Mouse (Mus musculus): ENCODE data around the gene Arhgap8.
"Not testable (repeated sequence)": the region's sequence is repeated elsewhere in the genome, so short reads cannot be mapped to it uniquely, and the experiment has no call there.

Arhgap8 gene

DNA sequence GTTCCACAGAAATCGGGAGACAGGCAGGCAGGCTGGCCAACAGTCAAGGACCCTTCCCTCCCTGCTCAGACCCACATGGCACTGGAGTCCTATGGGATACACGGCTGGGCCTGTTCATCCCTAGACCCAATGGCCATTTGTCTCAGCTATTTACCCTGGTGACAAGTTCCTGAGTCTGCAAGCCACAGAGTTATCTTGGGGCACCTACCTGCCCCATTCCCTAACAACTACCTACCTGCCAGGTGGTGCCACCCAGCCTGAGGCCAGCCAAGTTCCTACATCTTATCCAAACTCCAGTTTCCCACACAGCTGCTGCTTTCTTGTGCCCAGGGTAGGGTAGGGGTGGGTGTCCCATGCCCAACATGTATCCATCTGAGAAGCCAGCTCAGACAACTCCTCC lies 21.7 kb upstream of the Arhgap8 start:
- no peak for DNase-seq (ENCODE audit: low spot score)

DNA sequence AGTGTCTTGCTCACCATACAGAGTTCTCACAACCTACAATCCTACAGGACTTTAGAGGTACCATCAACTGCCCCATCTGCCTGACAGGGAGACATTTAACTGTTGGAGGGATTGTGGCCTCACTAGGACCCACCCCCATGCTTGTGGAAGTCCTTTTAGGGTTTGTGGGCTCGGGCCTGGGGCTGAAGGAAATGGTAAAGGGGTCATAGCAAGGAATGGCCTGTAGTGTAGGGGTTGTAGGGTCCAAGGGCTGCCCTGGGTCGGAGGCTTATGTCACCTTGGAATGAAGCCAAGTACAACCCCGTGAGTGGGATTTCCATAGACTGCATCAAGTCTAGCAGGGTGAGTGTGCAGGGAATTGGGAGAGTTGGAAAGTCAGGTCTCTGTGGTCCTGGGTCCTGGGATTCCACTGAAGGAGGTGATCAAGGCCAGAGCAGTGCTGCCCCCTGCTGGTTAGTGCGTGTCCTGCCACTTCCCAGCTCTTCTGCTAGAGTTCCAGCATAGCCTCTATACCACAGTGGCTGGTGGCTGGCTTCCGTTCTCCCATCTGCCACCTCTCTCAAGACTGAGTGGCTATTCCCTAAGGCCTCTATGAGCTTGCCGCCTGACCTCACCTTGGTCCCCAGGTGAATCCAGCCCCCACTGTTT lies 19.6 kb upstream of the Arhgap8 start:
- DNase-seq (ENCODE audit: low spot score): peak; percentile 54

DNA sequence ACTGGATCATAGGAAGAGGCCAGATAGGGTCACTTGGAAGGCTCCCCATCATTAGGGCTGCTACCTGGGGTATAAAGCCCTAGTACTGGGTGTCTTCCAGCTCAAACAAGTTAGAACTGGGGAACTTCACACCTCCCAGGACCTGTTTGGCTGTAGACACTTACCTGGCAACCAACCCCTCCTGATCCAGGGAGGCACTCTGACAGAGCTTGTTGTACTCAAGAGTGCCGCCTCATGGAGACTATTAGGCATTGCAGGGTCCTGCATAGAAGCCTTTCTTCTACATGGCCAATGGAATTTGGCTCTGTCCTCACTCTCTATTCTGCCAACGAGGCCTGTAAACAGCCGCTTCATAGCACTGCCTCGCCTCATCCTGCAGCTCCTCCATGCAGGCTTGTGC lies 17.9 kb upstream of the Arhgap8 start:
- peak; percentile 70 for DNase-seq (ENCODE audit: low spot score)

DNA sequence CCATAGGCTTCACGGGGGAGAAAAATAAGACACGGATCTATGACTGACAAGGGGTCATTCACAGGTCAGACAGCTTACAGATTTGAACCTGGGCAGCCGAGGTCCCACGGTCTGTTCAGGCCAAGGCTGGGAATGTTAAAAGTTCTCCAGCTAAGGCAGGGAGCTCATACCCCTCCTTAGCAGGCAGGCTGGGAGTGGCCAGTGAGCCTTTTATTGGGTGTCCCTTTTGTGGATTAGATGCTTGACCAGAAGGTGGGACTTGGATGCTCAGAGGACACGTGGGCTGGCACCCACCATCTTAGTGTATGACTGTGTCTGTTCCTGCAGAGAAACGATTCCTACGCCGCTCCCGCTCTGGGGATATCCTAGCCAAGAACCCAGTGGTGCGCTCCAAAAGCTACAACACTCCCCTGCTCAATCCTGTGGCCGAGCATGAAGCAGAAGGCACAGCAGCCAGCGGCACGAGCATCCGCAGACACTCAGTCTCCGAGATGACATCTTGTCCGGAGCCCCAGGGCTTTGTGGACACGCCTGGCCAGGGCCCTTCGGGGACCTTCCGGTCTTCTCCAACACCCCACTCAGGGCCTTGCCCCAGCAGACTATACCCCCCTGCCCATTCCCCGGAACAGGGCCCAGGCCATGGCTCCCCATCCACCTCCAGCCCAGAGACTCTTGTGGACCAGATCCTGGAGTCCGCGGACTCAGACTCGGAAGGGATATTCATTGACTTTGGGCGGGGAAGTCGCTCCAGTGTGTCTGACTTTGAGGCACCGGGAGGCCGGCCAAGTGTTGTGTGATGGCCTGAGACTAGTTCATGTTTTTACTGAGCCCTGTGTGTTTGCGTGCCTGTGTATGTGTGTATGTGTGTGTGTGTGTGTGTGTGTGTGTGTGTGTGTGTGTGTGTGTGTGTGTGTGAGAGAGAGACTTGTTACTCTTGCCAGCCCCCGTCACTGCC lies 17.2 kb upstream of the Arhgap8 start:
- DNase-seq (ENCODE audit: low spot score): no peak

DNA sequence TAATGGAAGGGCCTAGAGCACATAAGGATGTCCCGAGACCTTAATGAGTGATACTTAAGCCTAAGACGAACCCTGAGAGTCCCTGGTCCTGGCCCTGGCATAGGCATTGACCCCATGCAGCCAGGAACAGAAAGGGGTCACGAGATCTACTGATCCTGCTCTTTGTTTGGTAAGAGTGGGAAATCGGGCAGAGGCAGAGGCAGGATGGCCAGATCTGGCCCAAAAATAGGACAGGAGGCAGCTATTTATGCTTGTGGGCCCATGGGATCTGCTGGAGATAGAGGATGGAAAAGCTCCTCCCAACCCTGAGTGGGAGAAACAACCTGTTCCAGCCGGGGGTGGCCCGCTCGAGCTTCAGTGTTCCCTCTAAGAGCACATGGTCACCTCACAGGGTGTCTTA lies 15.9 kb upstream of the Arhgap8 start:
- no peak for DNase-seq (ENCODE audit: low spot score)

DNA sequence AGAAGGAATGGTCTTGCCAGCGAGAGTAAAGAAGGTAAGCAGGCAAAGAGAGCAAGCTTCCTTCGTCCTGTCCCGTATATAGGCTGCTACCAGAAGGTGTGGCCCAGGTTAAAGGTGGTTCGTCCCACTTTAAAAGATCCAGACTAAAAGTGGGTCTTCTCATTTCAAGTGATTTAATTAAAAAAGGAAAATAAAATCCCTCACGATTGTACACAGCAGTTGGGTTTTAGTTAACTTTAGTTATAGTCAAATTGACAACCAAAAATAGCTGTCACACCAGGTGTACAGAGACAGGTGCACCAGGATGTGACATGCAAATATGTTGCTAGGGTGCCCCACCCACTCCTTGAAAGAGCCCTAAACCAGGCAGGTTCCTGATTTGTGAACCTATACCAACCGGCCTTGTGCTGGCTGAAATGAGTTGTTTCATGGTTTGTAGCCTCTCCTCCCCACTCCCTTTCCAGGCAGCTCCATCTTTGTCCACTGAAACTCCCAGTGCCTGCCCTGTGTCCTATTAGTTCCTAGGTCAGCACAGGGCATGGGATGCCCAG lies 14.4 kb upstream of the Arhgap8 start:
- DNase-seq (ENCODE audit: low spot score): no peak

DNA sequence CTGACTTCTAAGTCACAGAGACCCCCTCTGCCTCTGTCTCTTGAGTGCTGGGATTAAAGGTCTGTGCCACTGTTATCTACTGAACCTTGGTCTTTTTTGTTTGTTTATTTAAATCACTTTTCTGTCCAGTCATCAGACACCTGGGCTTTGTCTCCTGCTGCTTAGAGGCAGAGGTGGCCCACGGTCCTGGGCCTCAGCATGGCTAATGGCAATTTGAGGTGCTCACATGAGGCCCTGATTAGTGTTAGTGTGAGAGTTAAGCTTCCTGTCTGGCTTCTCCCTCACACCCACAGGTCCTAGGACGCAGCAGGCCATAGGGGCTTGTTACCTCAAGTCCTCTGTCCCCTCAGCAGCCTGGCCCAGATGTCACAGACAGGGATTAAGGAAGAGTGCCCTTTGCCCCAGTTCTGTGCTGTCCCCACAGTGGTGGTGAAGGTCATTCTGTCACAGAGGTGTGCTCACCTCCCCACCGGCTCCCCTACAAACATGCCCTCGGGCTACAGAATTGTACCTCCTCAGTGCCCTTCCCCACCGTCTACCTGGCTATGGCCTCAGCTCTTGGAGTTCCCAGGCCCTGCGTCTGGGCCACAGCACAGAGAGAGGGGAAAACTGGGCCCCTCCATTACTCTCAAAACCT lies 12.8 kb upstream of the Arhgap8 start:
- DNase-seq (ENCODE audit: low spot score): no peak

DNA sequence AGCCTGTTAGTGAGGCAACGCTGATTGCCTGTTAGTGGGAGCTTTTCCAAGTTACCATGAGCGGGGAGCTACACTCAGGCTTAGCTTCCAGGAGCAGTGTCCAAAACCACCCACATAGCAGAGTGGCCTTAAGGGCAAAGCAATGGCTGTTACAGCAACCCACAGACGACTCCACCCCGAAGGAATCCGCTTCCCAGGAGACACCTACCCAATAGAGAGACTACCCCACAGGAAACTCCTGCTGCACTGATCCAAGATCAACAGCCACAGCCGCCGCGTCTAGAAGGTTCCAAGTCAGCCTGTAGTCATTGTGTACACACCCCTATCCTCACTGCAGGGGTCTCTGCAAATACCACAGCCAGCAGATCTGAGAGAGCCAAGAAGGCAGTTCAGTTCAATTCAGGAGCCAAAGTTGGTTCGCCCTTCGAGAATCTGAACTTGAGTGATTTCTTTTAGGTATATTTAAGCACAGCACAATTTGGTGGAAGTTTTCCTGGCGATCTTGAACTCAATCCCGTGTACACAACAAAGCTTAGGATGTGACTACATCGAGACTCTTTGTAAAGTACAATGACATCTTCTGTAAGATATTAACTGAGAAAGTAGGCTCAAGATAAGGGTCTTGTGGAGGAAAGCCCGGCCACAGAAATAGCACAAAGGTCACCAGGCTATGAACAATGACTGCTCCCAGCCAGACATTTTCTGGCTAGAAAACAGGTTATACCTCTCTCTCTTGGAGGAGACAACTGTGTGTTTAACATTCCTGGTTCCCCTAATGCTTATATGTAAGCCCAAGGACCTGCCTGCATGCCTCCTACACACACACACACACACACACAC lies 7.1 kb upstream of the Arhgap8 start:
- no peak for DNase-seq (ENCODE audit: low spot score)

DNA sequence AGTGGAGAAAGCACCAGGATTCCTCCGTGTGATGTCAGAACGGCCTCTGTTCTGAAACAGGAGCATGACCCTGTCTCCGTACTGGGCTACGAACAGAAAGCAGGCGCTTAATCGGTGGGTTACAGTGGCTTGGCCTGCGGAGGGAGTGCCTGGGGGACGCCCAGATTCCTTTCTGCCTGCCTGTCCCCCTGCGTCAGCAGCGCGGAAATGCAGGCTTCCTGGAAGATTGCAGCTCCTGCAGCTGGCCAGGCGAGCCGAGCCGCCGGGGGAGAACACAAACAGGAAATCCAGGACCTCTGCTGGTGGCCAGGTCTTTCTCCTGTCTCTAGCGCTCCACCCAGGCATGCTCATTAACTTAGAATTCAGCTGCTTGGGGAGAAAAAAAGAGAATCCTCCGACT lies 5.1 kb upstream of the Arhgap8 start:
- DNase-seq (ENCODE audit: low spot score): peak; percentile 91

DNA sequence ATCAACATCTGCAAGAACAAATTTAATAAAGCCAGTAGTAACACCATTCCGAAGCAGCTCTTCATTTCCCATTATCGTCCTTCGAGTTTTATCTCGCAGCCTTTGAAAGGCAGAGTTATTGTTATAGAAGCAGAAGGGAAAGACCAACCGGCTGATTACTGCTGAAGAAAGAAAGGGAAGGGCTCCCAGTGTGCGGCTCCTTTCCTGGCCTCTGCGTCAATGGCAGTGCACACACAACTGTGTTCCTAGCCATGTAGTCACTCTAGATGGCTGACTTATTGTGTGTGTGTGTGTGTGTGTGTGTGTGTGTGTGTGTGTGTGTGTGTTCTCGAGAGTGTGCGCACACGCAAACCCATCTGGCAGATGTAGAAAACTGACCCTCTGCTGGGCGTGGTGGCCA lies 4.7 kb upstream of the Arhgap8 start:
- DNase-seq (ENCODE audit: low spot score): no peak

DNA sequence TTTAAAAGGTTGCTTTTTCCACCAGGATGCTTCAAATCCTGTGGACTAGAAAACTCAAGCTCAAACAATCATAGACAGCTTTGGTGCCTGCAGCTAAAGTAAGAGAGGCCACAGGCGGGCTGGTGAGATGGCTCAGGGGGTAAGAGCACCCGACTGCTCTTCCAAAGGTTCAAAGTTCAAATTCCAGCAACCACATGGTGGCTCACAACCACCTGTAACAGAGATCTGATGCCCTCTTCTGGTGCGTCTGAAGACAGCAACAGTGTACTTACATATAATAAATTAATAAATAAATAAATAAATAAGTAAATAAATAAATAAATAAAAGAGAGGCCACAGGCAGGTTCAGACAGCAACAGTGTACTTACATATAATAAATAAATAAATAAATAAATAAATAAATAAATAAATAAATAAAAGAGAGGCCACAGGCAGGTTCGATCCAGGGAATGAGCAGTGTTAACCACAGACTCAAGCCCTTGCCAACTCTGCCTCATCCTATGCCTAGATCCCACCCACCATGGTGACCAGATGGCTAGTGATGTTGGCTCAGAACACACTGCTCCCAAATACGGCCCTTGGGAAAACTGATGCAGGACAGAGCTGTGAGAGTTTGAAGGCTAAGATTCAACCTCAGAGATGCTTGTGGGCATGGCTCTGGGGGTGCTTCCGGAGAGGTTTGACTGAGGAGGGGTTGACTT lies 2.1 kb upstream of the Arhgap8 start:
- DNase-seq (ENCODE audit: low spot score): not testable (repeated sequence)

DNA sequence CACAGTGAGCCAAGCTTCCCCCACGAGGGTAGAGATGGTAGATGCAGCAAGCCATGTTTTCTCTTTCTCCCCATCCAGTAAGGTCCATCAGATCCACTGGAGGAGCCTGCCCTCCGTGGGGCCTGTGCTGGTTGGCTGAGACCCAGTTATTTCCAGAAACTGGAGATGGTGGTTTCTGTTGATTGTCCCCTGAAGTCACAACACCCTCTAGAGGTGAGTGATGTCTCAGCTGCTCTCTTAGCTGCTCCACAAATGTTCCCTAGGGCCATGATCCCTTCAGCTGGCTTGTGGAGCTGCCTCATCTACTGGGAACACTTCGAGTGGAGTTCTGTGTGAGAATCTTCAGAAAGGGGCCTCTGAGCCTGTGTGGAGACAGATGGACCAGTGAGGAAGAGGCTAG lies 1.1 kb upstream of the Arhgap8 start:
- DNase-seq (ENCODE audit: low spot score): no peak

DNA sequence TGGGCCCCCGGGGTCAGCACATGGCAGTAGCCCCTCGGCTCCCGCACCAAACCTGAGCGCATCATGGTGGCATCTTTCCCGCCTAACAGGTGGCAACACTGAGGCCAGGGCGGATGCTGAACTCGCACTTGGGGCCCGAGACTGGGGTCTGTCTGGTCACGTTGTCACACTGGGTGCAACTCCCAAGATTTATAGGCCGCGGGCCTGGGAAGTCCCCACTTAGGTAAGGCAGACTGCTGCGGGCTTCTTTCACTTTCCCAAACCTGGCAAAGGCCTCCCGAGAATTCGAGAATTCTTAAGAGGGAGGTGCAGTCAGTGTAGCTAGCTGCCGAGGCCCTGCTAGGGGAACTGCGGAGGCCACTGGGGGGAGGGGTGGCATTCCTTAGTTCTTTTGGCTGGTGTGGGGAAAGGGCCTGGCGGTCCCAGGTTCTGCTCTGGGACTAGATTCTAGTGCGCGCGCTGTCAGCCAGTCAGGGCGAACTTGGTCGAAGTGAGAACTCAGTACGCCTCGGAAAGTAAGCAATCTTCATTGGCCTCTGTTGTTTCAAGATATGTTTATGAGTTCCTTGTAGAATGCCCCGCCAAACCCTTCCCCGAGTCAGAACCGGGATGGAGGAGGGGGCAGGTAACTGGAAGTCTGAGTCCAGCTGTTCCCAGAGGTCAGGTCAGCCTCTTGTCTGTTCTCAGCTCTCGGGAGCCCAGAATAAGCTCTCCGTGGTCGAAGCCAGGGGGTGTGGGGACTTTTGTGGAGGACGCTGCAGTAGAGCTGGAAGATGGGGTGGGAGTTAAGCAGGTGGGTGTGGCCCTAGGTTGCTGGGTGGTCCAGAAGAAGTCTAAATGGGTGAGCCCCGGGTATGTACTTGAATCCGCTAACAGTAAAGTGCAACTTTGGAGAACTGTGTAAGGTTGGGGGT lies 696 bp downstream of the Arhgap8 start:
- DNase-seq (ENCODE audit: low spot score): peak; percentile 58

DNA sequence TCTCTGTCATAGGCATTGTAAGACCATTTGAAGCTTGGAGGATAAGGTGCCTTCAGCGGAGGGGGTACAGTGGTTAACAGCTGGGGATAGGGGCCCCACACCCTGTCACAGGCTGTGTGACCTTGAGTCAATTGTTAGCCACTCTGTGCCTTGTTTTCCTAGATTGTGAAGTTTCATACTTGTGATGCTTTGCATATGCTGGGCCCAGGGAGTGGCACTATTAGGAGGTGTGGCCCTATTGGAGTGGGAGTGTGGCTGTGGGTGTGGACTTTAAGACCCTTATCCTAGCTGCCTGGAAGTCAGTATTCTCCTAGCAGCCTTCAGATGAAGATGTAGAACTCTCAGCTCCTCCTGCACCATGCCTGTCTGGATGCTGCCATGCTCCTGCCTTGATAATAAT lies 3.8 kb downstream of the Arhgap8 start:
- not testable (repeated sequence) for DNase-seq (ENCODE audit: low spot score)

DNA sequence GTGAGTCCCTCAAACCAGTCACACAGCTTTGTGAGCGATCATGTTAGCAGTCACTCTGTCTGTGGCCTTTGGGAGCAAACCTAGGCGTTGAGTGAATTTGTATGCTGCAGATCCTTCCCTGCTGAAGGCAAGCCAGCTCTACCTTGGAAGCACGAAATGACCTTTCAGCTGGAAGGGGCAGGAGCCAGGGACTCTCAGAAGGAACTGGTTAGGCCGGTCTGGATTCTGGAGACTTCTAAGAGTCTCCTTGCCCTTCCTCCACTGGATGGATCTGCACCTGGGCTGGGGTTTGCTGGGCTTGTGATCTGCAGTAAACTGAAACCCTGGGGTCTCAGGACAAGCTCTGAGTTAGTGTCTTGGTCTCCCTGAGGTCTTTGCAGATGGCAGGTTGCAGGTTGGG lies 4.3 kb downstream of the Arhgap8 start:
- DNase-seq (ENCODE audit: low spot score): peak; percentile 76

DNA sequence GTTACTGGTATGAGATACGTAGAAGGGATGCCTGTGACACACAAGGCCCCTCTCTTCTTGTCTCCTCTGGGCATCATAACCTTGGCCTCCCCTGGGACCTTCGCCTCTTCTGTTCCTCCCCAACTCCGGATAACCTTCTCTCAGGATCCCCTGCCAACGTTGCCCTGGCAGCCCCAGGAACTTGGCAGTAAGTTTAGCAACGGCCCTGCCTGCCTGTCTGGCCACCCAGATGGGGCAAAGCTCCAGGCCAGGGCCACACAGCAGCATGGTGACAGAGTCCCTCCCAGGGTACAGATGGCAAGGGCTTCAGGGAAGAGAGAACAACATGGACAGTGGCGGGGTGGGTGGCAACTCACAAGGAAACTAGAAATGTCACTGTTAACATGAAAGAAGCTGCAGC lies 9.8 kb downstream of the Arhgap8 start:
- no peak for DNase-seq (ENCODE audit: low spot score)

DNA sequence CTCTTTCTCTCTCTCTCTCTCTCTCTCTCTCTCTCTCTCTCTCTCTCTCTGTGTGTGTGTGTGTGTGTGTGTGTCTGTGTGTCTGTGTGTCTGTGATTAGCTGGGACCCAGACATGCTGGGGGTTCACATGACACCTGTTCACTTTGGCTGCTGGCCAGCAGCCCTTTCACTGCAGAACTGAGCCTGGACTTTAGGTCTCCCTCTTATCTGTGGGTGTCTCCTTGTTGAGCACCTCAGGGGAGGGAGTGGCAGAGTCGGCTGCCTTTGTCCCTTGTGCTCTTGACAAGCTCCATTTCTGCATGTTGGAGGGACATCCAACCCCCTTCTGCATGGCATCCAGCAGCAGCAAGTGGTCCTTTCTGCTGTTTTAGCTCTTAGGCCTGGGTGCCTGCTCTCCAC lies 11.0 kb downstream of the Arhgap8 start:
- DNase-seq (ENCODE audit: low spot score): no peak

DNA sequence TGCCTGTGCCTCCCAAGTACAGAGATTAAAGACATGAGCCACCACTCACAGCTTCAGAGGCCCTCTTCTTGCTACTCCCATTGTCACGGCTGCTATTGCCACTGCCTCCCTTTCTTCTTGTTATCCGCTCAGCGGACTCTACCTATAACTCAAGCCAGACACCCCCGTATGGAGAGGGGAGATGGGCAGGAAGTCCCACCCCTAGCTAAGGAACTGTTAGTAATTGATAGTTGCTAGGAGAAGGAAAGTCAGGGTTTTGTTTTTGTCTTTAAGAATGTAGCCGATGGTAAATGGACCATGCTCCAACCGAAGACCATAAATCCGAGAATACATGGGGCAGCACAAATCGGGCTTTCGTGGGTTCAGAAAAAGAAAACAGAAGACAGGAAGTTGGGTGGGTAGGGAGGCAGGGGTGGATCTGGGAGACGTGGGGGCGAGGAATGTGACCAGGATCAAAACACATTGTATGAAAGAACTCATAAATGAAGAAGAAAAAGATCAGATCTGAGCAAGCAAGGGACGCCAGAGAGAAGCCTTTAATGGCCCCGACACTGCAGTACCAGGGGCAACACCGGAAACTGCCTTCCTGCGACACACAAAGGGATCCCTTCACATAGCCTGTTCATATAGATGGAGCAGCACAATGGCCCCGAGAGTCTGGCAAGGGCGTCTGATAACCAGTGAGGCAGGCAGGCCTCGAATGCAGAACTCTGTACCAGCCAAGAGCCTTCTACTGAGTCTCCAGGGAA lies 12.0 kb downstream of the Arhgap8 start:
- no peak for DNase-seq (ENCODE audit: low spot score)

DNA sequence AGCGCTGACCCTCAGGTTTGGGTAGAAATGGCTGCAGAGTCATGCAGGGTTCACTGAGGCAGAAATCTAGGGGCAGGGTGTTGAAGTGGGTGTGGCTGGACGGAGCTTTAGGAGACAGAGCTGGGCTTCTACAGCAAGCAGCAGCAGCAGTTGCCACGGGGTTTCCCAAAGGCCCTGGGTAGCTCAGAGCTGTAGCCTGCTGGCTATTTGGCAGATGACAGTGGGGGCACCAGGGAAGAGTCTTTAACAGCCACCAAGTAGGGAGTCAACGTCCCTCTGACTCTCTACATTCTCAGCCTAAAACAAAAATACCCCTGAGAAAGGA lies 12.5 kb downstream of the Arhgap8 start:
- no peak for DNase-seq (ENCODE audit: low spot score)
